Mouse (Mus musculus) layer of hippocampus, adult 2 months (tissue): ENCODE results near the gene Cpvl. TPM values are rescaled to one million over a fixed set of nuclear protein-coding genes. Genes with fewer than 3 reads are reported as not detected.
A peak's percentile ranks its signal among the peaks of the same experiment; 100 is the strongest.

Source experiments
- DNase-seq, 2 experiments: peaks; one replicate each; pipeline ENCODE4 v3.0.0; 2022; ENCODE audit warnings: low spot score in 2 of 2
- H3K27ac ChIP-seq: fragments of 200-600 bp; 2 replicates; pipeline ENCODE4 v1.8.1; 2022
- H3K4me3 ChIP-seq: fragments of 200-600 bp; 2 replicates; pipeline ENCODE4 v1.8.1; 2022; ENCODE audit warnings: mild to moderate bottlenecking
- CTCF ChIP-seq: fragments of 200-600 bp; conservative IDR thresholded peaks from 2 replicates; pipeline ENCODE4 v1.8.1; 2022; ENCODE audit warnings: antibody characterized with exemption, mild to moderate bottlenecking, moderate library complexity
- total RNA-seq, 2 experiments: library from RNA; stranded (reverse); gene quantifications; 2 replicates each; pipeline ENCODE4 v1.2.3; 2021

The Cpvl gene
- total RNA-seq, 2 experiments from 2014 or later, result not detected

DNA sequence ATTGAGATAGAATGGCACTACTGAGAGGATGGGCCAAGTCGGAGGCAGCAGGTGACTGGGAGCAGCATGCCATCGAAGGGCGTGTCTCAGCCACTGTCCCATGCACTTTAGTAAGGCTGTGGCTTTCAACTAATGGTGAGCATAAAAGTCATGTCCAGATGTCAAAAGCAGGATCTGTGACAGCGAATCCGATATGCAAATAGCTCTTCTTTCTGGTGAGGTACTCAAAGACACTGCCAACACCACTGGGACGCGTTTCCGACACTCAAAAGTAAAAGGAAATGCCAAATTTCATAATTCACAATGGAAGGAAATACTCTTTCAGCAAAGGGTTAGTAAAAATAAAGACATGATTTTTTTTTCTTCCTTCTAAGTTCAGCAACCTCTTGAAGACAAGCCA lies 94.0 kb downstream of the Cpvl start:
- no peak for TF ChIP-seq CTCF
- Histone ChIP-seq H3K4me3 (no peak overlapping the region), H3K27ac (peak overlapping the region; percentile 86)
- no peak for DNase-seq

- no peak for DNase-seq
- H3K4me3 ChIP-seq, result no peak overlapping the region
- TF ChIP-seq CTCF, result no peak
- peak overlapping the region; percentile 86; the same call in 1 of the 2 replicates for H3K27ac ChIP-seq
These were observed 95.1 kb downstream of the Cpvl start for GRCm38 (mm10) chr6:53883405-53883804.

- H3K27ac ChIP-seq, result peak overlapping the region; percentile 86
- H3K4me3 ChIP-seq, result no peak overlapping the region; the same call in 1 of the 2 replicates
- peak in 1 of 2 experiments; percentile 40 for DNase-seq
- no peak for TF ChIP-seq CTCF
These were observed 96.8 kb downstream of the Cpvl start for GRCm38 (mm10) chr6:53881623-53882022.

GRCm38 (mm10) chr6:53881235-53881606 lies 97.2 kb downstream of the Cpvl start:
- no peak for TF ChIP-seq CTCF
- no peak for DNase-seq
- peak overlapping the region; percentile 86 for H3K27ac ChIP-seq

GRCm38 (mm10) chr6:53880530-53881234 lies 97.8 kb downstream of the Cpvl start:
- TF ChIP-seq CTCF, result no peak
- peak overlapping the region; percentile 86 for H3K27ac ChIP-seq
- H3K4me3 ChIP-seq, result peak overlapping the region; percentile 19; the same call in 1 of the 2 replicates
- DNase-seq, result no peak

More at GRCm38 (mm10) chr6:53881235-53881606, 97.2 kb downstream of the Cpvl start:
- peak overlapping the region; percentile 19; the same call in 1 of the 2 replicates for H3K4me3 ChIP-seq

DNA sequence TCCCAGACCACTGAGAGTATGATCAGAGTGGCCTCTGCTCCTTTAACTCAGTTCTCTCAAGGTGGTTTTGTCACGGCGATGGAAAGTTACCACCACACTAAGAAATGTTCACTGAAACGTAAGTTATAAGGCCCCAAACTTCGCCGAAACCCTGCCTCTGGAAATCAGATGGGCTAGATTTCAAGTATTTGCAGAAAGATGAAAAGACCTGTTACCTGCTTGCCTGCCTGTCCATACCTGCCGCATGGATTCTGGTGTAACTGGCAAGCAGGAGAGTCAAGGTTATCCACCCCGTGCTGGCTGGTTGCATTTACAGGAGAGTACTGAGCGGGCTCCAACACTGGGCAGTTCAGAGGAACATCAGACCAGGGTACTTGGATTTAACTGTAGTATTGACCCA lies 98.9 kb downstream of the Cpvl start:
- TF ChIP-seq CTCF, result no peak
- no peak overlapping the region for H3K4me3 ChIP-seq
- H3K27ac ChIP-seq, result peak overlapping the region; percentile 86; the same call in 1 of the 2 replicates
- no peak for DNase-seq

DNA sequence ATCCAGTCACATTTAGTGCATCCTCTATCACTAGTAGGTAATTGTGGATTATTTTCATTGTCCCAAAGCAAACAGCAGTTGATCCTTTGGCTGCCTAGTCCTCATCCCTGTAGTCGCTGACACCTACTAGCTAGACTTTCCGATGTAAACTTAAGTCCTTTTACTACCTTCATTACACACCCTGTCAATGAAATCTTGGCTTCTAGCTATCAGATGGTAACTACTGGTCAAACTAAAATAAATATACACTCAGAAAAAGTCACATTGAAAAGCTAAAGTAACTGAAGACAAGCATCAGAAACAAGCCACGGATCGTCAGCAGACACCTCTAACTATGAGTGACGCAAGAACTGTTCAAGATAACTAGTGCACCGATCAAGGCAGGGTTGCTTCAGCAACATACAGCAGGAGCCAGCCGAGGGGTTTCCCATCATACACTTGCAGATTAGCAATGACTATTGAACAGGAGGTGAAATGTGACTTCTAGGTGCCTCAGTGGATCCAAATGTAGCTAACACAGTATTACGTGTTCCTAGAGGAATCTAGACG lies 103.5 kb downstream of the Cpvl start:
- DNase-seq, result no peak
- no peak for TF ChIP-seq CTCF
- Histone ChIP-seq H3K4me3 (no peak overlapping the region), H3K27ac (no peak overlapping the region)

GRCm38 (mm10) chr6:53871903-53872302 lies 106.6 kb downstream of the Cpvl start:
- TF ChIP-seq CTCF, result peak; percentile 78
- no peak overlapping the region for H3K4me3 ChIP-seq
- no peak for DNase-seq

GRCm38 (mm10) chr6:53863011-53863410 lies 115.5 kb downstream of the Cpvl start:
- DNase-seq, result no peak
- no peak for TF ChIP-seq CTCF
- H3K27ac ChIP-seq, result peak overlapping the region; percentile 47; the same call in 1 of the 2 replicates
- no peak overlapping the region for H3K4me3 ChIP-seq

More at GRCm38 (mm10) chr6:53871903-53872302, 106.6 kb downstream of the Cpvl start:
- H3K27ac ChIP-seq, result no peak overlapping the region

- Histone ChIP-seq H3K4me3 (no peak overlapping the region), H3K27ac (peak overlapping the region; percentile 49)
- no peak for TF ChIP-seq CTCF
- no peak for DNase-seq
These were observed 119.4 kb downstream of the Cpvl start for GRCm38 (mm10) chr6:53859106-53859505.

GRCm38 (mm10) chr6:53857822-53858221 lies 120.6 kb downstream of the Cpvl start:
- Histone ChIP-seq H3K27ac (peak overlapping the region; percentile 69; the same call in 1 of the 2 replicates), H3K4me3 (no peak overlapping the region)
- TF ChIP-seq CTCF, result no peak
- DNase-seq, result no peak

DNA sequence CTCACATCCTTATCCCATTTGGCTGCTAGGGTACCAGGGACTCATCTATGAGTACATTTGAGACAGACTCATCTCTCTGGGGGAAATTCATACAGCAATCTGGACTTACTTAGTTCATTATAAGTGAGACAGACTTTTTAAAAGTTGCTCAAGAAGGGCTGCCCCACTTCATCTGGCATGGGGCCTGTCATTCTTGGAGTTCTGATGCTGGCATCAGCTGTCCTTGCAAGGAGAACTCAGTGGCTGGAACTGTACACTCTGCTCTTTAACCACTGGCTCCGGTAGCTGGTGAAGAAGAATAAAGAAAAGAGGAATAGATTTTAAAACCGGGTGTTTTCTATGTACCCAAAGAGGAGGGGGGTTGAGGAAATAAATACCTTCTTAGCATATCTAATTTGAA lies 121.7 kb downstream of the Cpvl start:
- DNase-seq, result peak in 1 of 2 experiments; percentile 21
- H3K27ac ChIP-seq, result peak overlapping the region; percentile 69; the same call in 1 of the 2 replicates
- TF ChIP-seq CTCF, result no peak
- H3K4me3 ChIP-seq, result no peak overlapping the region

GRCm38 (mm10) chr6:53854971-53855856 lies 123.3 kb downstream of the Cpvl start:
- TF ChIP-seq CTCF, result no peak
- DNase-seq, result peak in 1 of 2 experiments; percentile 26
- peak overlapping the region; percentile 69 for H3K27ac ChIP-seq
- H3K4me3 ChIP-seq, result no peak overlapping the region
